Mouse (Mus musculus) spleen, postnatal 10 days (tissue): ENCODE results near the gene Acadl.

Experiments used
- DNase-seq, 2 experiments: peaks; one replicate each; pipeline ENCODE4 v3.0.0; 2021 to 2022; ENCODE audit warnings: low spot score in 2 of 2

The Acadl gene

GRCm38 (mm10) chr1:66862712-66863511 lies at the start of gene Acadl:
TSS of gene Acadl (minus strand) at chr1:66863277.
- DNase-seq: peak; percentile 81 to 88

- no peak for DNase-seq
These were observed 49.2 kb upstream of the Acadl start for GRCm38 (mm10) chr1:66912305-66912704.

GRCm38 (mm10) chr1:66902566-66902965 lies 39.5 kb upstream of the Acadl start:
- DNase-seq: no peak

- no peak for DNase-seq
These were observed 37.9 kb upstream of the Acadl start for GRCm38 (mm10) chr1:66900946-66901345.

- DNase-seq: no peak
These were observed 35.2 kb upstream of the Acadl start for GRCm38 (mm10) chr1:66898261-66898660.

- DNase-seq: no peak
These were observed 33.5 kb upstream of the Acadl start for GRCm38 (mm10) chr1:66896556-66896955.

GRCm38 (mm10) chr1:66896125-66896524 lies 33.0 kb upstream of the Acadl start:
- no peak for DNase-seq

GRCm38 (mm10) chr1:66895837-66896118 lies 32.7 kb upstream of the Acadl start:
- peak in 1 of 2 experiments; percentile 16 for DNase-seq

- no peak for DNase-seq
These were observed 32.2 kb upstream of the Acadl start for GRCm38 (mm10) chr1:66895093-66895836.

GRCm38 (mm10) chr1:66887175-66887574 lies 24.1 kb upstream of the Acadl start:
- DNase-seq: no peak

GRCm38 (mm10) chr1:66880217-66880616 lies 17.1 kb upstream of the Acadl start:
- no peak for DNase-seq

- DNase-seq: no peak
These were observed 11.7 kb upstream of the Acadl start for GRCm38 (mm10) chr1:66874740-66875139.

- DNase-seq: no peak
These were observed 8.5 kb upstream of the Acadl start for GRCm38 (mm10) chr1:66871591-66871990.

GRCm38 (mm10) chr1:66865633-66866032 lies 2.6 kb upstream of the Acadl start:
- DNase-seq: no peak

- DNase-seq: no peak
These were observed 841 bp upstream of the Acadl start for GRCm38 (mm10) chr1:66863741-66864495.

GRCm38 (mm10) chr1:66861764-66862672 lies 1.1 kb downstream of the Acadl start:
- DNase-seq: no peak

GRCm38 (mm10) chr1:66847506-66847905 lies 15.6 kb downstream of the Acadl start:
- DNase-seq: peak; percentile 31 to 69

GRCm38 (mm10) chr1:66845690-66846318 lies 17.3 kb downstream of the Acadl start:
- DNase-seq: no peak

- DNase-seq: no peak
These were observed 21.1 kb downstream of the Acadl start for GRCm38 (mm10) chr1:66841938-66842337.

- DNase-seq: no peak
These were observed 21.6 kb downstream of the Acadl start for GRCm38 (mm10) chr1:66841510-66841909.
